Mouse (Mus musculus) CD4-positive helper T cell, adult 2 months (primary cell): ENCODE measurements around the gene Nudt16l1.

Source experiments
- DNase-seq: peaks from one replicate; pipeline ENCODE4 v3.0.0-alpha.2; 2012; ENCODE audit warnings: low read depth, missing footprints, low spot score

The Nudt16l1 gene

DNA sequence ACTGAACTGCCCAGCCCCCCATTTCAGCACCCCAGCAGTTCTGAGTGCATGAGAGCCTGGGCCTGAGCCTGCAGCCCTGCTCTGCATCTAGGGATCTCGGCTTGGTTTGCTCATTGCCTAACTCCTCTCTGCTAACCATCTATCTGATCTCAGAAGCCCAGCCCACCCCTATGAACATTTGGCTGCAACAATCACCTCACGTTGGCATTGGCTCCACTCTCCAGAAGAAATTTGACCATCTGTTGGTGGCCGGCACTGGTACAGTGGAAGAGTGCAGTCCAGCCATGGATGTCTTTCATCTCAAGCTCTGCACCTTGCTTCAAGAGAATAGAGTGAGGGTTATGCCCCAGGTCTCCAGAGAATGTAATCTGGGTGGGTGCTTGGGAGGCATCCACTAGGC, 18.9 kb downstream of the Nudt16l1 start:
- no peak for DNase-seq

DNA sequence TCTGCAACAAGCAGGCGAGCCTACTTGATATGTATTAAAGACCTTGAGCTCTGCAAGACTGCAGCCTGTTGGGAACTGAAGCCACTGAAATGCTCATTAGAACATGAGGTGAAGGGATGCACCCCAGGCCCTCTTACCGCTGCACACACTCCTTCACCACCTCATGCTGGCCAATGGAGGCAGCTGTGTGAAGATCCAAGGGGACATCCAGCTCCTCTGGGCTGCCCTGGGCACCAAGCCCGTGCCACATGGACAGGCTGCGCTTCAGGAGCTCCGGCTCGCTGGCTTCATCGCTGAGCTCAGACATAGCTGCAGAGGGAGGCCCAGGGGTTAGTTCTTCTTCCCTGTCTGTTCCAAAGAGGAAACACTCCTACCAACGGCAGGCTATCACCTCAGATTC, 21.7 kb downstream of the Nudt16l1 start:
- DNase-seq: no peak

GRCm38 (mm10) chr16:4963346-4963745, 24.8 kb downstream of the Nudt16l1 start:
- peak; percentile 20 for DNase-seq

GRCm38 (mm10) chr16:4963797-4964709, 25.5 kb downstream of the Nudt16l1 start, which contains the start of gene Anks3:
Anks3 (minus strand) TSS chr16:4964205.
- DNase-seq: peak; percentile 92

GRCm38 (mm10) chr16:4964731-4965391, 26.3 kb downstream of the Nudt16l1 start:
- DNase-seq: peak; percentile 16

GRCm38 (mm10) chr16:4965392-4966129, 27.0 kb downstream of the Nudt16l1 start:
- DNase-seq: no peak

DNA sequence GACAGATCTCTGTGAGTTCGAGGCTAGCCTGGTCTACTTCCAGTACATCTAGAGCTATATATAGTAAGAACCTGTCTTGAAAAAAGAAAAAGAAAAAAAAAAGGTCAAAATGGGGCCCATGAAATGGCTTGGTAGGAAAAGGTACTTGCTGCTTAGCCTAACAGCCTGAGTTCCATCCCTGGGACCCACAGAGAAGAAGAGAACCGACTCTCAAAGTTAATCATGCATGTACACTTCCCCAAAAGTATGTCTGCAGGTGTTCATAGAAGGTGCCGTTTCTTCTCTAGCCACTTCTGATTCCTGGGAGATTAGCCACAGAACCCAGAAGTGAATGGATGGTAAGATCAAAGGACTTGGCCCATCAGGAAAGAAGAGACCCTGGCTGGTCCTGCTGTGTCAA, 29.9 kb downstream of the Nudt16l1 start:
- no peak for DNase-seq

DNA sequence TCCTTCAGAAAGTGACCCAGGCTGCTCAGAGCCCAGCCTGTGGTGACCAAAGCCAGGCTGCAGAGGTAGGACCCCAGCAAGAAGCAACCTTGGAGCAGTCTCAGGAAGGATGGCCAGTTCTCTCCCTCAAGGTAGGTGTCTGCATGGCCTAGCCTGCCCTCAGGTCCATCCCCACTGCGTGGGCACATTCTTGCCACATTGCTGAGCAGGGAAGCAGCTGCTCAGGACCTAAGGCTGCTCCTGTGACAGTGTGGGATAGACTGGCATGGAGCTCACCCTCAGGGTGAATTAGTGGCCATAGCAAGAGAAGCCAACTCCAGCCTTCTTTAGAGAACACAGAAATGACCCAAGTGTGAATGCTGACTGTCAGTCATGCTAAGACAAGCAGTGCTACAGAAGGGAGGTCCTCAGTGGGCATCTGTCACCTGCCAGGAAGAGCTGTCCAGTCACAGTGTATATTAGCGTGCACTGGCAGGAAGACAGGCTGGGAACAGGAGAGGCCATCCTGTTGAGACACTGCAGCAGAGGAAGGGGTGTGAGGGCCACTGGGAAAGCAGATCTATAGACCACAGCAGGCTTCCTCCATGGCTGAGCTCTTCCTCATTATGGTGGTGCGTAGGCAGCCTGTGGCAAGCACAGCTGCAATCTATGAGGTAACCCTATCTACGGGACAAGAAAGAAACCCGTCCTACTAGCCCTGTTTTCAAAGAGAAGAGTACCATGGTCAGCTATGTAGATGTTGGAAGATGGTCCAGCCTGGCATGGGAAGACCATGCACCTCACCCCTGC, 30.7 kb downstream of the Nudt16l1 start:
- no peak for DNase-seq

DNA sequence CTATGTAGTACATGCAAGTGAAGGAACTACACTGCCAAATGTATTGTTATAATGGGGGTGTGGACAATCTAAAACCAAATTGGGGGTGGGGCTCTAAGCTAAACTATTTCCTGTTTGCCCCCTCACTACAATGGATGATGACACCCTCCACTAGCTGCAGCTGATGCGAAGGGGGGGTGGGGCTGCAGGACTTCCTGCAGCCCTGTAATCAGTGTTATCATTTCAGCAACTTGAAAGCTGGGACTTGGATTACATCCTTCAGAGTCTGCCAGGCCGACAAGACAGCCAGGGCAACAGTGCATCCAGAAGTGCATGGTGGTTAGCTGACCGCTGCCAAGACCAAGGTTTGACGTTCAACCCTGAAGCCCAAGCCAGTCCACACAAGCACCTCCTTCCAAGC, 33.1 kb downstream of the Nudt16l1 start:
- no peak for DNase-seq

DNA sequence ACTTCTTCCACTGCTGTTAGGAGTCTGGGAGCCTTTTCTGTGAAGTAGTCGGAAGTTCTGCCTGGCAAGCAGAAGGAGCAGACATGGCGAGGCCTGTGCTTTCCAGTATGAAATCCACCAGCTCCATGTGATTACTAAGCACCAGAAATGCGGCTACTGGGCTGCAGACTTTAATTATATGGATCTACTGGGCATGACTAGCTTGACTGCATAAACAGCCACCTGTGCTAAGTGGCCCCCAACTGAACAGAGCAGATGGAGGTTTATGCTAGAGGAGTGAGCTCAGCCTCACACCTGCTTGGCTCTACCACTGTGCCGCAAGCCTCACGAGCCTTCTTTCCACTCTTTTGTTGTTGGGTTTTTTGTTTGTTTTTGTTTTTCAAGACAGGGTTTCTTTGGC, 36.0 kb downstream of the Nudt16l1 start:
- DNase-seq: no peak

DNA sequence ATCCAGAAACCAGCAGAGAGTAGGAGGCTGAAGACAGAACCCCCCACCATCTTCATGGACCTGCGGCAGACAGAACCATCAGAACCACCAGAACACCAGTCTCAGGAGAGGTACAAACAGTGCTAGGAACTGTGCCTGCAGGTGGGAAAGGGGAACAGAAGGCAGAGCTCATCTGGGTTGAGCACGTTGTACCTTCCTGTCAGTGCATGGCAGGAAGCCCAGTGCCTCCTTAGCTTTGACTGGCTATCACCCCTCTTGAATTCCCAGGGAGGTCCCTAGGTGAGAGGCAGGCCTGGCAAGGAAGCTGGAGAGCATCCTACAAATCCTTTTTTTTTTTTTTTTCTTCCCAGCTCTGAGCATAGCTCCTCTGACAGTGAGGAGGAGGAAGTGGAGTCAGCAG, 37.6 kb downstream of the Nudt16l1 start:
- DNase-seq: no peak

DNA sequence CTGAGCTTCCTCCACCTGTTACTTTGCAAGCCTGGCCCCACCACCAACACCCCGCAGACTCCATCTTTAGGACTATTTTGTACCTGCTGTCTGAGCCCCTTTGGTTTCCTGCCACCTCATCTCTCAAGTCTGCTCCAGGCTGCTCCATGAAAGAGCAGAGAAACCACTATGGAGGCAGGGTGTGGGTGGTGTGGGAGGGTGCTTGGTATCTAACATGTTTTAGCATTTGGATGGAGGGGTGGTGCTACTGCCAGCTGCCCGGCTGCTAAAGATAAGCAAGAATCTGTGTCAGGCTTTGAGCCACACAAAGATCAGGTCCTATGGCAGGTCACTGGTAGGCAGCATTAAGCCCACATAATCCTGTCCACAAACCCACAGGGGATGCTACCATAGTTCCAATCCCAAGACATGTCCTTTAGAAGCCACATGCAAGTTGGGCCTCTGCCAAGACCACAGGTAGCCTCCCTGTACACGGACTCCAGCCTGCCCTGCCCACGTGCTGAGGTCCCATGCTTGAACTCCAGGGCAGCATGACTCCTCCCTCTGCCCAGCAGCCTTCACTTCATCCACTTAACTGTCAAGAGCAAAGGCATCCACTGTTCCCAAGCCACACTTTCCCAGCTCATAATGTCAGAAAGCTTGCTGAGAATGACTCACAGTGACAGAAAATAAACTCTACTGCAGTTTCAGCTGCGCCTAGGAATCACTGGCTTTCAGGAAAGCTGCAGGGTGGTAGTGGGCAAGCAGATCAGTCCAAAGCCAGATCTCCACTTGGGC, 39.9 kb downstream of the Nudt16l1 start:
- DNase-seq: no peak

DNA sequence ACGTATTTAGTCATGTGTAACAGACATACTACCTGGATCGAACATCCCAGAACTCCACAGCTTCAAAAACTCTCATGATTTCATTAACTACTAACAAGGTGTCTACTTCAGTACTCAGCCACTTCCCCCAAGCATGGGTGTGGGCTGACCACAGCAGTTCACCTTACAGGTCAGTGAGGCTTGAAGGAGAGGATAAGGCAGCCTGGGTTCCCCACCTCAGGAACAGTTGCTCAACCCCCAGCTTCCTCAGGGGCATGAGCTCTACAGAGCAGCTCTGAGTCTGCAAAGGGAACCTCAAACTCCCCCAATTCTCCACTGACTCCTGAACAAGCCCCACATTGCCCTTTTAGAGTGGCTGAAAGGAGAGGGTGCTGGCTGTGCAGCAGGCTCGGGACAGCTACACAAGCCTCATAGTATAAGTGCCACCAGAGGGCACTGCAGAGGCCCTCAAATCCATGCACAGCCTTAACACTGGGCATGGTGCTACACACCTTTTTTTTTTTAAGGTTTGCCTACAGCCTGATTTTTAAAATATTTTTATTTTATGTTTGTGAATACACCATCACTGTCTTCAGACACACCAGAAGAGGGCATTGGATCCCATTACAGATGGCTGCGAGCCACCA, 41.3 kb downstream of the Nudt16l1 start:
- DNase-seq: peak; percentile 47

DNA sequence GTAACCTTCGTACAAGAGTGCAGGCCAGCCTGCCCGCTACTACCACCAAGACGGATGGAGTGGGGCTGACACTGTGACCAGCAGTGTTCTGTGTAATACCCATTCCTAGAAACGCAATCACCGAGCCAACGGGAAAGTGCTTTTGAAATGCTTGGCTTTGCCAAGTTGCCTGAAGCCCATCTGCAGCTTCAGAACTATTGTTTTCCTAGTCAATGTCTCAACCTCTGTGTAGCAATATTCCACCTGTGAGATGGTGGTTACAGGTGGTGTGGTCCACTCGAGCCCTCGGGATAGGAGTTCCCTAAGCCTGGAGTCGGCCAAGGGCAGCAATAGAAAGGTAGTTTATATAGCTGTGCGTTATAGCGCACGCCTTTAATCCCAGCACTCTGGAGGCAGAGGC, 46.2 kb downstream of the Nudt16l1 start:
- DNase-seq: no peak
